Mouse (Mus musculus) ES-Bruce4 (cell line): Measurements from ENCODE around the gene Fpr3. TPM values are rescaled to one million over a fixed set of nuclear protein-coding genes. Genes with fewer than 3 reads are reported as not detected.

Source experiments
- H3K27ac ChIP-seq: 2 replicates; pipeline ENCODE4 v1.5.1; 2012; ENCODE audit warnings: low read length, inconsistent platforms; ENCODE audit not compliant: insufficient read depth
- H3K27me3 ChIP-seq: 2 replicates; pipeline ENCODE4 v1.6.1; 2012; ENCODE audit warnings: mild to moderate bottlenecking, low read length, inconsistent platforms; ENCODE audit not compliant: control insufficient read depth, poor library complexity, insufficient read depth, severe bottlenecking
- H3K36me3 ChIP-seq: 2 replicates; pipeline ENCODE4 v1.6.1; 2012; ENCODE audit warnings: inconsistent platforms, mild to moderate bottlenecking, low read length, moderate library complexity; ENCODE audit not compliant: control insufficient read depth, poor library complexity, insufficient read depth, severe bottlenecking
- H3K4me1 ChIP-seq: one replicate; pipeline ENCODE4 v1.8.1; 2011; ENCODE audit warnings: low read length; ENCODE audit not compliant: control insufficient read depth, insufficient read depth
- H3K4me3 ChIP-seq: 2 replicates; pipeline ENCODE4 v1.5.1; 2011; ENCODE audit warnings: low read depth, mild to moderate bottlenecking, low read length
- H3K9ac ChIP-seq: 2 replicates; pipeline ENCODE4 v1.6.1; 2012; ENCODE audit warnings: low read depth, mild to moderate bottlenecking, inconsistent platforms; ENCODE audit not compliant: poor library complexity, severe bottlenecking
- H3K9me3 ChIP-seq: replicated peaks from 2 replicates; pipeline ENCODE4 v1.6.1; 2012; ENCODE audit warnings: mild to moderate bottlenecking, low read length, inconsistent platforms; ENCODE audit not compliant: control insufficient read depth, poor library complexity, insufficient read depth, severe bottlenecking
- CTCF ChIP-seq: IDR thresholded peaks from one replicate; pipeline ENCODE4 v1.8.1; 2011; ENCODE audit warnings: low read depth, low read length
- EP300 ChIP-seq: IDR thresholded peaks from 2 replicates; pipeline ENCODE4 v1.6.1; 2011; ENCODE audit warnings: low read depth, low read length; ENCODE audit not compliant: insufficient read depth
- POLR2A ChIP-seq: IDR thresholded peaks from one replicate; pipeline ENCODE4 v1.8.1; 2011; ENCODE audit warnings: low read length; ENCODE audit not compliant: insufficient read depth
- polyA plus RNA-seq: library from polyadenylated mRNA; stranded (reverse); fragments of >200 nt; gene quantifications from 2 replicates; pipeline ENCODE4 v1.2.4, GENCODE M21; 2011; ENCODE audit warnings: low read depth; ENCODE audit not compliant: missing spikeins, insufficient read depth, insufficient read length

Gene Fpr3
- polyA plus RNA-seq, 1 experiment, result not detected

DNA sequence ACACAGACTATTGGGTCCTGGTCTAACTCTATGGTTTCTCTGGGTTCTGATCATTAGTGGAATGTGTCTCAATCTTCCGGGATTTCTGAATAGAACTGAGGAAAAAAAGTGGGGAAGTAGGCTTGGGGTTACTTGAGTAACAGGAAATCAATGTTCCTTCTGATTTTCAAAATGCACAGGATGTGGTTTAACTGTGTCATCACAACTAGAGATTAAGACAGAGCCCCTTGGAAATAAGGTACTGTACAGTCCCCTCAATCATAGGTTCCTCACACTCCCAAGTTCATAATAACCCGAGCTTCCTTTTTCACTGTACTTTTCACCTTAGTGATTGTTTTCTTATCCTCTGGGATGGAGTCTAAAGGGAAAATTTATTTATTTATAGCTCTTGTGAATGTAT lies 16.0 kb upstream of the Fpr3 start:
- TF ChIP-seq EP300 (no peak), CTCF (no peak), POLR2A (no peak)
- Histone ChIP-seq H3K27me3 (no peaks in the 10 kb centered on the region), H3K9me3 (no peaks in the 10 kb centered on the region), H3K4me1 (no peaks in the 10 kb centered on the region), H3K4me3 (no peak overlapping the region), H3K36me3 (no peaks in the 10 kb centered on the region), H3K9ac (no peak overlapping the region), H3K27ac (no peak overlapping the region)

DNA sequence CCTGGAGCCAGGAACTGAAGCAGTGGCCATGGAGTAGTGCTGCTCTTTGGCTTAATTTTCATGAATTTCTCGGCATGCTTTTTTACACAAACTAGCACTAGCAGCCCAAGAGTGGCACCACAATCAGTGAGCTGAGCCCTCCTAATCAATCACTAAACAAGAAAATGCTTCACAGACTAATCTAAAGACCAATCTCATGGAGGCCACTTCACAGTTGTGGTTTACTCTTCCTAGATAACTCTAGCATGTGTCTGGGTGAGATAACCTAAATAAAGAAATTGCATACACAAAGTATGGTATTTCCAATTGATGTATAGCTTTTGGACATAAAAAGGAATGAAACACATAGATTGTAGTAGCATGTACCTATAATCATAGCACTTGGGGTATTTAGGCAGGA lies 8.3 kb upstream of the Fpr3 start:
- Histone ChIP-seq H3K9ac (no peak overlapping the region), H3K27ac (no peak overlapping the region), H3K4me1 (no peaks in the 10 kb centered on the region), H3K36me3 (no peaks in the 10 kb centered on the region), H3K27me3 (no peaks in the 10 kb centered on the region), H3K4me3 (no peak overlapping the region), H3K9me3 (no peaks in the 10 kb centered on the region)
- TF ChIP-seq CTCF, result no peak
- no peak for TF ChIP-seq POLR2A

DNA sequence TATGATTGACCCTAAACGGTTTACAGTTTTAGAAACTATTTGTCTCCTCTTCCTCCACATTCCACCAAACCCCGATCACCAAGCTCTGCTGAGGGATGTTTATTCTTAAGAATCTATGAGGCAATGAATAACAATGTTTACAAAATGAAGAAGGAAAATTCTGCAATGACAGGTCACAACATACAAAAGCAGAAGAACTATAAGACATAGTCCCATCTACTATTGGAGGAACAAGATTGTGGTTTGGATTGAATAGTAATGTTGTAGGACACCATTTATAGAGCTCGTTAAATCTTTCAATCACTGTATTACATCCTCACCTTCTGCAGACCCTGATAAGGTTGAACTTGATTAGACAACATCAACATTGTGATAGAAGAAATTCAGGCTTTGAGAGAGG lies 5.0 kb upstream of the Fpr3 start:
- H3K4me1 ChIP-seq, result no peaks in the 10 kb centered on the region
- H3K4me3 ChIP-seq, result no peak overlapping the region
- H3K27me3 ChIP-seq, result no peaks in the 10 kb centered on the region
- no peak overlapping the region for H3K9ac ChIP-seq
- H3K9me3 ChIP-seq, result no peaks in the 10 kb centered on the region
- no peak overlapping the region for H3K27ac ChIP-seq
- TF ChIP-seq POLR2A (no peak), EP300 (no peak), CTCF (no peak)
- H3K36me3 ChIP-seq, result no peaks in the 10 kb centered on the region

DNA sequence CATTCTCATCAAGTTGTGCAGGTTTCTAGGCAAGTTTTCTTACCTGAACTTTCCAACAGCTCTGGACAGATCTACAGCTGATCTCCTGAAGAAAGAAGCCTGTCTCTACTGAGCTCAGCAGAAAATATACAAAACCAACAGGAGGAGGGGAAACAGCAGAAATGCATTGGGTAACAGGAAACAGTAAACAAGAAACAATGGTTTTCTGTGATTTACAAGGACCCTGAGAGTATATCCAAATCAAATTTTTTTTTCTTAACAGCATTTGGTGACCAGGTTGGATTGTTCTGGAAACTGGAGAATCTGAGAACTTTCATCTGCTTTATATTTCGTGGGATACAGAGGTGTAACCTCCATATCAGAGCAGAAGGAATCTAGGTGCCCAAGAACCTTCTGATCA lies 3.8 kb upstream of the Fpr3 start, which contains the start of gene Fpr1:
Gene Fpr1, minus strand, starts transcription at position 101 of the 400 bp plus-strand sequence.
- Histone ChIP-seq H3K4me1 (no peaks in the 10 kb centered on the region), H3K9me3 (no peaks in the 10 kb centered on the region), H3K9ac (no peak within 1 kb of the TSS), H3K27ac (no peak within 1 kb of the TSS), H3K4me3 (no peak within 1 kb of the TSS), H3K36me3 (no peaks in the 10 kb centered on the region), H3K27me3 (no peaks in the 10 kb centered on the region)
- no peak for TF ChIP-seq POLR2A
- TF ChIP-seq CTCF, result no peak
- no peak for TF ChIP-seq EP300

DNA sequence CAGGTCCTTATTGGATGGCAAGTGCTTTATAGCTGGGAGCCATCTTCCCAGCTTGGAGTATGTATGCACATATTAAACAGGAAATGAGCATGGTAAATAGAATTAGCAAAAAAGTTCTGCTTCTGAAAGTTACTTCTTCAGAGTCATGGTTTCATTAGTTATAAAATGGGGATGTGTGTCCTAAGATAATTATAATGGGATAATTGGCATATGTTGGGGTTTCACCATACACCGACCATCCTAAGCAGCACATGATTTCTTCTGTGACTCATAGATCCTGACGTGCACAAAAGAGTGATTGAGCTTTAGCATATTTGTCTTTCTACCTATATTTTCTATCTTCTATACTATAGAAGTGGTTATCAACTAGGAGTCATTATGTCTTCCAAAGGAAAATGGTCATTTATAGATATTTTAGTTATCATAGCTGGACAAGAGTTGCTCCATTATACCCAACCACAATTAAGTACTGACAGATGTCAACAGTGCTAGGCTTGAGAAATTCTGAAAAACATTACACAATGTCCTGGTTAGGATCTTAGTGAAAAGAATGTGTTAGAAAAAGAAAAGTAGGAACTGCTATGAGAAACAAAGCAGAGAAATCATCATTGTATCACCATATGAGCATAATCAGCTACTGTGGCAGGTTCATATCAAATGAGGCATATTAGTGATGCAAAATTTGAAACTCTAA lies 2.2 kb downstream of the Fpr3 start:
- no peaks in the 10 kb centered on the region for H3K36me3 ChIP-seq
- no peak overlapping the region for H3K4me3 ChIP-seq
- no peak overlapping the region for H3K9ac ChIP-seq
- no peaks in the 10 kb centered on the region for H3K9me3 ChIP-seq
- no peak overlapping the region for H3K27ac ChIP-seq
- no peaks in the 10 kb centered on the region for H3K27me3 ChIP-seq
- no peaks in the 10 kb centered on the region for H3K4me1 ChIP-seq
- TF ChIP-seq EP300, result no peak
- no peak for TF ChIP-seq POLR2A
- no peak for TF ChIP-seq CTCF

DNA sequence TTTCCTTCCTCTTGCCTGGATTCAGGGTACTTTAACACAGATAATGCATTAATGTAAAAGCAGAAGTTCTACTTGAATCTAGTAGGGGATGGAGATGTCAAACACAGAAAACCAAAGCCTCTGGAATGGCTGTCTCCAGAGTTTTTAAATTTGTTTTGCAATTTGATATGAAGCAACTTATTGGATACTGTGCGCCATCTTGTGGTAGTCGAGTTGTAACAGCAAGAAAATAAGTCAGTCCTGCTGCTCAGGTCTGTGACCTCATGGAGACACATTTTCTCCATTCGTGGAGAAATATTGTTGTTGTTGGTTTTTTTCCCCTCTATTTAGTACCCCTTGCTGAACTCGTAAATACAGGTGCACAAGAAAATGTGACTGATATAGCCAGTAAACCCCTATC lies 8.4 kb downstream of the Fpr3 start:
- H3K4me3 ChIP-seq, result no peak overlapping the region
- TF ChIP-seq CTCF, result no peak
- no peak for TF ChIP-seq EP300
- no peak for TF ChIP-seq POLR2A
- no peaks in the 10 kb centered on the region for H3K27me3 ChIP-seq
- no peaks in the 10 kb centered on the region for H3K4me1 ChIP-seq
- H3K36me3 ChIP-seq, result no peaks in the 10 kb centered on the region
- H3K9ac ChIP-seq, result no peak overlapping the region
- no peaks in the 10 kb centered on the region for H3K9me3 ChIP-seq
- H3K27ac ChIP-seq, result no peak overlapping the region
